Mouse (Mus musculus): ENCODE data around the gene Wdr59. TPM values are rescaled to one million over a fixed set of nuclear protein-coding genes. Genes with fewer than 3 reads are reported as not detected.

Wdr59 gene
- total RNA-seq (2012; rRNA removed): 10.4 and 11.0 TPM in 2 replicates

DNA sequence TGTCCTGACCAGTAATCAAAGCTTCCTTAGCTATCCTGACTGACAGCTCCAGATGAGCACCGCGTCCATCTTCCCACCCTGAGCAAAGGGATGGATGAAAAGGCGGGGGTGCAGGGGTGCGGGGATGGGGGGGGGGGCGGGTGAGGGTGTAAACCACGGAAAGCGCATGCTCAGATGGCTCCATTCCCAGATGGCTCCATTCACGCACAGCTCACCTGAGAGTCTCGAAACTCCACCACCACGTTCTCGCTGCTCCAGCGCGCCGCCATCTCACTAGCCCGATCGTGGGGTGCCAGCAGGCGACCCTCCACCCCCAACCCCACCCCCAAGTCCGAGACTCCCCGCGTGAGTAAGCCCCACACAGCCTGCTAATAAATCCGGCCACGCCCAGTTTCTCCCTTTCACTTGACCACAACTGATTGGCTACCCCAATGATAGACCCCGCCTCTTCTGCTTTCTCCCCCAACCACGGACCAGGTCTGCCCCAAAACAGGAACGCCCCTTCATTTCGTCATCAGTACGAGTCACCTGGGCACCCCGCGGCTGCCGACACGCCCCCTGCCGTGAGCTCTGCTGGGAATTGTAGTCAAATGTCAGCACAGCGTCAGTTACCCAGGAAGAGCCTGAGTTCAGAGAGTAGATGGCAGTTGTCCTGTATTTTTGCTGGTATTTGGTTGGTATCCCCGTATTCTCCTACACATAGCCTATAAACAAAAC lies at the start of gene Wdr59:
Gene Wdr59, minus strand, starts transcription at position 380 of the 717 bp plus-strand sequence.
- peak within 1 kb of the TSS; percentile 77 for H3K9ac ChIP-seq (ENCODE audit: insufficient read depth, low read depth, low read length, poor library complexity, severe bottlenecking)
- no peaks in the 10 kb centered on the region for H3K36me3 ChIP-seq (ENCODE audit: control insufficient read depth, insufficient read depth, low read length, poor library complexity, severe bottlenecking)
- H3K9me3 ChIP-seq (ENCODE audit: control insufficient read depth, insufficient read depth, low read depth, low read length): no peaks in the 10 kb centered on the region
- TF ChIP-seq HCFC1 (IDR thresholded peaks at IDR 0.05; ENCODE audit: borderline replicate concordance, insufficient read depth, low read length) (peak; percentile 97), ZNF384 (IDR thresholded peaks at IDR 0.05; ENCODE audit: low read depth, low read length) (no peak)
- in situ Hi-C loops (cut with MboI; ENCODE audit: low sequenced_read_pairs in 2 of 2, unreplicated experiment in 2 of 2): no loop called here
- H3K4me1 ChIP-seq (ENCODE audit: control insufficient read depth in 2 of 2, insufficient read depth in 2 of 2, low read length in 2 of 2, poor library complexity in 1 of 2): peaks cover 0 to 4% of the 10 kb centered on the region in 2 experiments; a peak in 1 of 4 replicates
- H3K27ac ChIP-seq (ENCODE audit: insufficient read depth, low read depth, low read length, poor library complexity, severe bottlenecking): no peak within 1 kb of the TSS
- peak; percentile 99 for DNase-seq (ENCODE audit: low read depth, low spot score)
- peak within 1 kb of the TSS; percentile 87 to 93 for H3K4me3 ChIP-seq (ENCODE audit: insufficient read depth in 1 of 2, low read depth in 1 of 2, low read length in 2 of 2, poor library complexity in 1 of 2, severe bottlenecking in 1 of 2)

DNA sequence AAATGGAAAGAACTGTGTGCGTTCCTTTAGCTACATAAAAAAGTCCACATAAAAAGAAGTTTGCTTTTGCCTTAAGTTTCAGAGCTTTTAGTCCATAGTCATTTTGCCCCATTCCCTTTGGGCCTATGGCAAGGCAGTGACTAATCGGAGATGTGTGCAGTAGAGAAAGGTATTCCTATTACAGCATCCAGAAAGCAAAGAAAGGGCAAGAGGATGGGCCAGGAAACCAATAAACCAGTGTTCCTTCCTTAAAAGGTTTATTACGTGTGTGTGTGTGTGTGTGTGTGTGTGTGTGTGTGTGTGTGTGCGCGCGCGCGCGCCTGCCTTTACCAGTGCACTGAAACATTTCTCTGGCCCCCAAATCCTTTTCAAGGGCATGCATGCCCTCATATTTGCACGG lies 49.8 kb upstream of the Wdr59 start:
- TF ChIP-seq ZNF384 (IDR thresholded peaks at IDR 0.05; ENCODE audit: low read depth, low read length) (no peak), MAFK (IDR thresholded peaks at IDR 0.05; ENCODE audit: insufficient read depth, low read depth, low read length) (no peak)
- peaks cover 2% of the 10 kb centered on the region; the same call in 1 of the 2 replicates for H3K36me3 ChIP-seq (ENCODE audit: control insufficient read depth, insufficient read depth, low read length, poor library complexity, severe bottlenecking)
- H3K4me3 ChIP-seq (ENCODE audit: insufficient read depth in 1 of 2, low read depth in 1 of 2, low read length in 2 of 2, poor library complexity in 1 of 2, severe bottlenecking in 1 of 2): no peak overlapping the region

DNA sequence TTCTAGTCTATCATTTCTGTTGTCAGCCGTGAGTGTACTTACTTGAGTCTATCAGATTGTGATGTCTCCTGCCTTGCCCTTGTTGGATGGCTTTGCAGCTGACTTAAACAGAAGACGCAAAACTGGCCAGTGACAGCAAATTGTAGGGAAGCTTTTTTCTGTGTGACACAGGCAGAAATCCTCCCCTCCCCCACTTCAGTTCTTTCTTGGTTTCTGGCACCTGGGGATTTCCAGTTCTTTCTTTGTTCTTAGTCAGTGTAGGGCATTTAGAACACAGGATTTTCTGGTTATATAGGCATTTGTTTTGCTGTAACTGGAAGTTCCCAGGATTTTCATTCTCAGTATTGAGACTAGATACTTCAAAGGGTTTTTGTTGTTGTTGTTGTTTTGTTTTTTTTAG lies 48.5 kb upstream of the Wdr59 start:
- no peak overlapping the region for H3K27ac ChIP-seq (ENCODE audit: insufficient read depth, low read depth, low read length, poor library complexity, severe bottlenecking)
- TF ChIP-seq CHD2 (IDR thresholded peaks at IDR 0.05; ENCODE audit: low read depth, low read length): no peak
- no peak for TF ChIP-seq ZC3H11A (IDR thresholded peaks at IDR 0.05; ENCODE audit: borderline replicate concordance, low read depth, low read length)
- no peak for TF ChIP-seq ZNF384 (IDR thresholded peaks at IDR 0.05; ENCODE audit: low read depth, low read length)
- no peak for TF ChIP-seq MAFK (IDR thresholded peaks at IDR 0.05; ENCODE audit: insufficient read depth, low read depth, low read length)
- no peak for TF ChIP-seq HCFC1 (IDR thresholded peaks at IDR 0.05; ENCODE audit: borderline replicate concordance, insufficient read depth, low read length)
- no peak for DNase-seq (ENCODE audit: low read depth, low spot score)
- H3K36me3 ChIP-seq (ENCODE audit: control insufficient read depth, insufficient read depth, low read length, poor library complexity, severe bottlenecking): peaks cover 2% of the 10 kb centered on the region; the same call in 1 of the 2 replicates
- no peak overlapping the region for H3K4me3 ChIP-seq (ENCODE audit: insufficient read depth in 1 of 2, low read depth in 1 of 2, low read length in 2 of 2, poor library complexity in 1 of 2, severe bottlenecking in 1 of 2)
- in situ Hi-C loops (cut with MboI; ENCODE audit: low sequenced_read_pairs in 2 of 2, unreplicated experiment in 2 of 2): no loop called here
- H3K4me1 ChIP-seq (ENCODE audit: control insufficient read depth in 2 of 2, insufficient read depth in 2 of 2, low read length in 2 of 2, poor library complexity in 1 of 2): peaks cover 9 to 21% of the 10 kb centered on the region in 2 experiments; a peak in 3 of 4 replicates
- H3K9ac ChIP-seq (ENCODE audit: insufficient read depth, low read depth, low read length, poor library complexity, severe bottlenecking): no peak overlapping the region
- H3K9me3 ChIP-seq (ENCODE audit: control insufficient read depth, insufficient read depth, low read depth, low read length): no peaks in the 10 kb centered on the region

More for the DNA sequence above, 49.8 kb upstream of the Wdr59 start:
- Histone ChIP-seq H3K9me3 (ENCODE audit: control insufficient read depth, insufficient read depth, low read depth, low read length) (no peaks in the 10 kb centered on the region), H3K9ac (ENCODE audit: insufficient read depth, low read depth, low read length, poor library complexity, severe bottlenecking) (no peak overlapping the region), H3K4me1 (ENCODE audit: control insufficient read depth in 2 of 2, insufficient read depth in 2 of 2, low read length in 2 of 2, poor library complexity in 1 of 2) (peaks cover 4 to 16% of the 10 kb centered on the region in 2 experiments; a peak in 3 of 4 replicates), H3K27ac (ENCODE audit: insufficient read depth, low read depth, low read length, poor library complexity, severe bottlenecking) (no peak overlapping the region)
- no peak for DNase-seq (ENCODE audit: low read depth, low spot score)
- in situ Hi-C loops (cut with MboI; ENCODE audit: low sequenced_read_pairs in 2 of 2, unreplicated experiment in 2 of 2): no loop called here

DNA sequence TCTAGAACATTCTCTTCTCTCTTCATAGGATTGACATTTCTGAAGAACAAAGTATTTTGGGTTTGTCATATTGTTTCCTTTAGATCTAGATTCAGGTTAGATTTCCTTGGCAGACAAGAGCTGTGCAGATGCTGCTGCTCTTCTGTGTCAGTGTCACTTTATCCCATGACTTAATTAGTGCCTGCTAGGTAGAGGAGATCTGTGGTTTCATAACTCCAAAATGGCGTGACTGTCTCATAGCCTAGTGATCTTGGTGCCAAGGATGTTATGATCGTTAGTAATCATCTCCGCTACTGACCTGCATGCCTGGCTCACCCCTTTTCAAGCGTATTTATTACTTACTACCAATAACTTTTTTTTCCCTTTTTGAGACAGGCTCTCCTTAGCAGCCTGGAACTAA lies 48.0 kb upstream of the Wdr59 start:
- Histone ChIP-seq H3K9me3 (ENCODE audit: control insufficient read depth, insufficient read depth, low read depth, low read length) (no peaks in the 10 kb centered on the region), H3K36me3 (ENCODE audit: control insufficient read depth, insufficient read depth, low read length, poor library complexity, severe bottlenecking) (peaks cover 2% of the 10 kb centered on the region; the same call in 1 of the 2 replicates), H3K4me3 (ENCODE audit: insufficient read depth in 1 of 2, low read depth in 1 of 2, low read length in 2 of 2, poor library complexity in 1 of 2, severe bottlenecking in 1 of 2) (no peak overlapping the region), H3K27ac (ENCODE audit: insufficient read depth, low read depth, low read length, poor library complexity, severe bottlenecking) (no peak overlapping the region), H3K9ac (ENCODE audit: insufficient read depth, low read depth, low read length, poor library complexity, severe bottlenecking) (no peak overlapping the region), H3K4me1 (ENCODE audit: control insufficient read depth in 2 of 2, insufficient read depth in 2 of 2, low read length in 2 of 2, poor library complexity in 1 of 2) (peaks cover 9 to 21% of the 10 kb centered on the region in 2 experiments; a peak in 3 of 4 replicates)
- in situ Hi-C loops (cut with MboI; ENCODE audit: low sequenced_read_pairs in 2 of 2, unreplicated experiment in 2 of 2): no loop called here
- no peak for DNase-seq (ENCODE audit: low read depth, low spot score)
- TF ChIP-seq ZNF384 (IDR thresholded peaks at IDR 0.05; ENCODE audit: low read depth, low read length): no peak
- no peak for TF ChIP-seq CHD2 (IDR thresholded peaks at IDR 0.05; ENCODE audit: low read depth, low read length)
- TF ChIP-seq ZC3H11A (IDR thresholded peaks at IDR 0.05; ENCODE audit: borderline replicate concordance, low read depth, low read length): no peak
- no peak for TF ChIP-seq MAFK (IDR thresholded peaks at IDR 0.05; ENCODE audit: insufficient read depth, low read depth, low read length)
- TF ChIP-seq HCFC1 (IDR thresholded peaks at IDR 0.05; ENCODE audit: borderline replicate concordance, insufficient read depth, low read length): no peak

Measured in ES-E14 (cell line).